Mouse (Mus musculus) liver, adult (tissue): ENCODE measurements around the gene Cpt1a.

Experiments used
- GATA4 ChIP-seq: IDR thresholded peaks from 2 replicates; pipeline ENCODE4 v1.6.1; 2014; ENCODE audit warnings: mild to moderate bottlenecking, low read length; ENCODE audit not compliant: insufficient replicate concordance

Cpt1a gene

DNA sequence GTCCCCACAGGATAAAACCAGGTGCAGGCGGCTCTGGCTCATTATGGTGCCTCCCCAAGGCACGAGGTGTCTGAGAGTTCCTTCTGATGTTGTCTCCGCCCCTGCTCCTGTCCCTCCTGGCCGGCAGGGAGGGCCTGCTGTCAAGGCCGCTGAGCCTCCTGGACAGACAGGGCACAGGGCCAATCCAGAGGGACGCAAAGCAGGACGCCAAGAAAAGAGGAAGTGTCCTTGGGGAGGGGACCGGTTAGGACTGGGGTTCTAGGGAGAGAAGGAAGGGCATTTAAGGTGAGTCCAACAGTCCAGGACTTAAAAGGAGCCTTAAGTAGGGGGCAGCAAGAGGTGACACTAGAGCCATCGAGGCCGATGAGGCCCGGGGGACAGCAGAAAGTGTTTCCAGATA is 517 bp upstream of the Cpt1a start:
- TF ChIP-seq GATA4: no peak

DNA sequence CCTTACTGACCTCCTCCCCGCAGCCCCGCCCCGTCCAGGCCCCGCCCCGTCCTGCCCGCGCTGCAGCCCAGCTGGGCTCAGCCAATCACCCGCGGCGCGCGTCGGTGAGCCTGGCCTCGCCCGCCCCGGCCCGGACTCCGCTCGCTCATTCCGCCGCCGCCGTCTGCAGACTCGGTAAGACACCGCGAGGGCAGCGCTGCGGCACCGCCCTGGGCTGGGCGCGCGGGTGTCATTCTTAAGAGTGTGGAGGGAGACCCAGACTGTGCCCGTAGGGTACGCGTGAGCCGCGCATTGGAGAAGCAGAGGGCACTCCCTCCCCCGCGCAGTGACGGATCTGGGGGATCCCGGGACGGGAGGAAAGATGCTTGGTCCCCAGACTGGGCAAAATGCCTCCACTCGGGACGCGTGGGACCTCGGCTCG is 1.1 kb downstream of the Cpt1a start:
- TF ChIP-seq GATA4: no peak

DNA sequence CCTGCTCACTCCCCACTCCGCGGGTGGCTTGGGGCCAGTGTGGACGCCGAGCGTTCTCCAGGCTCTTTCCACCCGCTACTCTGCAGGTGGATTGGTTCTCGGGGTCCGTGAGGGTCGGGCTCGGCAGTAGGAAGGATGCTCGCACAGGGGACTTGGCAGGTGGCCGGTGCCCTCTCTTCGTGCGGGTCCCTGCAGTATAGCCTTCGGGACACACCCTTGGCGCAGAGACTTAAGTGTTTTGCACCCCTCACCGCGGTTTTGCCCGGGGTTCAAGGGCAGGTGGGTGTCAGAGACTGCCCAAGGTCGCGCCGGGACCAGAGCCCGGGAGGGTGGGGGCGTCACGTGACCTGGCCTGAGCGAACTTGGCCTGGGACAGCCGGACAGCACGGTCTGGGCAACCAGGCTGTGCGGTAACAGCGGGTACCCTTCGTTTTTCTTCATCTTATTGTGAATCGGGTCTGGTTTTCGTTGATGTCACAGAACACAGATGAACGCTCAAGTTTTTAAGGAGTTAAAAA is 1.7 kb downstream of the Cpt1a start:
- no peak for TF ChIP-seq GATA4

DNA sequence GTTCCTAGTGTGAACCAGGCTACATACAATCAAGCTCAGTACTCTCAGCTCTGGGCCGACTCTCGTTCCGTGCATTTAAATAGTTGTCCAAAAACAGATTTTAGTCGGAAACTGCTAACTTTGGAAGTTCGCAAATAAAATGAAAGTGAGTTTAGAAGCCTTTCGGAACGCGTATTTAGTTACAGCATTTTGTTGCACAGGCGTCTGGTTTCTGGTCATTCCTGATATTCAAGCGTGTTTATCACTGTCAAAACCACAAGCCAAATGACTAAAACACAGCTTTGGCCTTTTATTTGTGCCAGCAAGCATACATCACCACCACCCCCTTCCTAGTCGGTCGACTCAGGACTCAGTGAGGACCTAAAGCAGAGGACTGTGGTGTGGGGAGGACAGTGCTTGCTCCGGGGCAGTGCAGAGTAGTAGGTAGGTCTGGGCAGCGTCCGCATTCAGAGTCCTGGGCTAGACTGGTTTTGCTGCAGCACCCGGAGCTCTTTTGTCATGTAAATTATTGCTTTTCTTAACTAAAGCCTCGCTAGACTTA is 2.2 kb downstream of the Cpt1a start:
- TF ChIP-seq GATA4: no peak

DNA sequence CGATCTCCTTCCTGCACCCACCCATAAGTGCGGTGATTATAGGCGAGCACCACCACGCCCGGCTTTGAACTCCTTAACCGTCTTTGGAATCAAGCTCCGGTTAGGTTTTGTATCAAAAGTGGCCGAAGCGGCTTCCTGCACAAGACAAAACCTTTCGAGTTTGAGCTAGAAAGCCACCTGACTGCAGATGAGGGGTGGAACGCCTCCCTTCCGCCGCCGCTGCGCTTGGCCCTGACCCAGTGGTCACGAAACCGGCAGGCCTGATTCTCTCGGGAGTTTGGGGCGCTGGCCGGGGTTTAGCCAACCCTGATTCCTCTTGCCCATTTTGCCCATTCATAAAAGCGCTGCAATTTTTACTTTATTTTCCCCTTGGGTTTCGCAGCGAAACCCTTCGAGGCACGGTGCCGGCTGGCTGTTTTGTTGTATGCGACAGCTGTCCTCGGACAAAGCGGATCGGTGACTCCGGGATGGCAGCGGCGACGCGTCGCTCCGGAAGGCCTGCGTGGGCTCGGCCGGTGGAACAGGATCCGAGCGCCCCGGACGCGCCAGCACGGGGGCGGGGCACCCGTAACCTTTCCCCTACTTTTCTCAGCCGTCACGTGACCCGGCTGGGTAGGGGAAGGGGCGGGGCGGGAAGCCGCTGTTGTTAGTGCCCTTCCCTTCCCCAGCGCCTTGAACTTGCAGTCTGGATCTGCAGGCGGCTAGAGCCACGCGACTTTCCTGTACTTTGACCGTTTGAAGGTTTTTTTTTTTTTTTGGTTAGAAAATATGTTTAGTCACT is 3.0 kb downstream of the Cpt1a start:
- no peak; the same call in 1 of the 2 replicates for TF ChIP-seq GATA4

DNA sequence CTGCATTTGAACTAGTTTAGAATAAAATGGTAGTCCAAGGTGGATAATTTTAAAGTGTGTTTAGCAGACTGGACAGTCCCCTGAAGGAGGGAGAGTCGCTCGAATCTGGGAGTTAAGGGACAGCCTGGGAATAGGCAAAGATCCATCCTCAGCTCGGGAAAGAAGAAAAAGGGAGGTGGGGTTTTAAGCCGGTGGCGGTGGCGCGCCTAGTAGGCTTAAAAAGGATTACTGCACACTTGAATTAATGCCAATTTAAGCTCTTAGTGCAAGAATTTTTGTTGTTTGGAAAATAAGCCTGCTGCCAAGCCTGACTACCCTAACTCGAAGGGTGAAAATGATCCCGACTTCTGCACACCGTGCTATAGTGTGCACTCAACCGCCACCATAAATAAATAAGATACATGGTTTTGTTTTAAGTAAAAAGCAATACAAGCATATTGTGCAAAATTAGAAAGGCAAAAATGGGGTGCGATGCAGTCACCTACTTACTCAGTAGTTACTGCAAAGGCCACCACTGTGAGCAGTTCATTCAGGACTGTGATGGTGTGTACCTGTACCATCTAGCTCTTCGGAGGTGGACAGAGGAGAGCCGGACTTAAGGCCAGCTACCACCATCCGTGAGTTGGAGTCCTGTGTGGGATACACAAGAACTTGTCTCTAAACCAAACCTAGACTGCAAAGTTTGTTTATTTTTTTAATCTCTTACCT is 3.8 kb downstream of the Cpt1a start:
- TF ChIP-seq GATA4: no peak

DNA sequence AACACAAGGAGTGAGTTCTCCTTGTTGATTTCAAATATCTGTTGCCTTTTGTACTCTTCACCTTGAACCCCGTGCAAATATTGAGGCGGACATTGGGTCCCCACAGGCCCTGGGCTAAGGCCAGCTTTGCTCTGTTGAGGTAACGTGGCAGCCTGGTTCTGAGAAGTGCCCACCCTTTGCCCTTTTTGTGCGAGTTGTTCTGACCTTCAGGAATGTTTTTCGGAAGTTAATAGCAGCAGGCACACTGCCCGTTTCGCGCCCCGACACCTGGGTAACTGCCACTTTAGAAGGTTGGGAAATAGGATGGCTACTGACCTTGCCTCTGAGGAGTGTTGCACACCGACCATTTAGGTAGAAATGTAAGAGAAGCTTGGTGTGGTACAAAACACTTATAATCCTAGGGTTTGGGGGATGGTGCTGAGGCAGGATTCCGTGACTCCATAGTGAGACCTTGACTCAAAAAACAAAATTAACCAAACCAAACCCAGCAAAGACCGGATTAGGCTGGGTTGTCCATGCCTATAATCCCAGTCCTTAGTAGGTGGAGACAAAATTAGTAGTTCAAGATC is 4.4 kb downstream of the Cpt1a start:
- TF ChIP-seq GATA4: no peak

DNA sequence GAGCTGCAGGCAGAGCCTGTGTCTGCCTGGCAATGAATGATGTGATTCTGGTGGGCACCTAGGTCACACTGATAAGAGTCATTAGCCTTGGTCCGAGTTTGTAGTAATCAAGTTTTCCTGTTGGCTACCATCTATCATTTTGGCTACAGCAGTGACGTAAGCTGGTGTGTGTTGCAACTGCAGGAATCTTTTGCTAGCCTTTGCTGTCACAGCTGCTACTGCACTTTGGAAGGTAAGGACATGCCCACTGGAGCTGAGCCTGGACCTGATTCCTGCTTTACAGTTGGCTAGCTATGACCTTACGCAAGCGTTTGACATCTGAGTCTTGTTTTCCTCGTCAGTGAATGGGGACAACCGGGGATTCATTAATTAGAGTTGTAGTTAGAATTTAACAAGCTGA is 11.1 kb downstream of the Cpt1a start:
- peak; percentile 96 for TF ChIP-seq GATA4

DNA sequence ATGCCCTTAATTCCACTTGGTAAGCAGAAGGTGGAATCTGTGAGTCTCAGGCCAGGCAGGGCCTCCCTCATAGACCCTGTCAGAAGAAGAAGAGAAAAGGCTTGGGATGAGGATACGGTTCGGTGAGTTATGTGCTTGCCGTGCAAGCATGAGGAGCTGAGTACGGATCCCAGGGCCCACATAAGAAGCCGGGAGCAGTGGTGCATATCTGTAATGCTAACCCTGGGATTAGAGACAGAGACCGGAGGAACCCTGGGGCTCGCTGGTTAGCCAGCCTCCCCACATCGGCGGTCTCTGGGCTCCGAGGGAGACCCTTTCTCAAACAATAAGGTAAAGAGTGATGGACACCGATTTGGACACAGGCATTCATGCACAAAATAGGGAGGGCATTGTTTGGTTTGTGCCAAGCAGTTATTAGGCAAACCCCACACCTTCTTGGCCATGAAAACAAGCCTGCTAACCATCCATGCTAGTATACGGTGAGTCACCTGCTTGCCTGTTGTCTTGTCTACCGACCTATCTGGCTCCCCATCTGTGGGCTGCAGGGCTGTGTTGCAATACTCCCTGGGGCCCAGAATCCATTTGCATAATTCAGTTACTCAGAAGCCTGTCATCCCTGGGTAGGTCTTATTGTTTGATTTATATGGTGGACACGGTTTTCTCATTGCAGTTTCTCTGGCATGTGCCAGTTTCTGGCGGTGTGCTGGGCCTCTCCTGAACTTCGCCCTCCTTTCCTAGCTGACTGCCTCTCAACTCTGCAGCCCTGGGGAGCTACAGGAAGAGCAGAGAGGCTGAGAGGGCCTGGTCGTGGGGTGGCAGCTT is 11.8 kb downstream of the Cpt1a start:
- TF ChIP-seq GATA4: peak; percentile 48; the same call in 1 of the 2 replicates

DNA sequence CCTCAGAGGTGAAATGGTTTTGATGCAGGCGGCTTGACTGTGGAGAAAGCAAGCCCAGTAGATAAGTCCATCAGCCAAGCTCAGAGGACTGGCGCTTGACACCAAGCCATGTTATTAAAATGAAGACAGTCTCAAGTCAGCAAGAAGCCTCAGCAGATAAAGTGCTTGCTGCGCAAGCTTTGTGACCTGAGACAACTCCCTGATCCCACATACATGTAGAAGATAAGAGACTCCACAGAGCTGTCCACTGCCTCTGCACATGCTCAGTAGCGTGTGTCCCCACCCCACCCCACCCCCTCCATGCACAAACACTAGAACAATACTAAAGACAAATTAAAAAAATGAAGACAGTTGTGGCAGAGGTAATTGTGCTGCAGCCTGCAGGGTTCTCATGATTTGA is 12.4 kb downstream of the Cpt1a start:
- no peak for TF ChIP-seq GATA4

DNA sequence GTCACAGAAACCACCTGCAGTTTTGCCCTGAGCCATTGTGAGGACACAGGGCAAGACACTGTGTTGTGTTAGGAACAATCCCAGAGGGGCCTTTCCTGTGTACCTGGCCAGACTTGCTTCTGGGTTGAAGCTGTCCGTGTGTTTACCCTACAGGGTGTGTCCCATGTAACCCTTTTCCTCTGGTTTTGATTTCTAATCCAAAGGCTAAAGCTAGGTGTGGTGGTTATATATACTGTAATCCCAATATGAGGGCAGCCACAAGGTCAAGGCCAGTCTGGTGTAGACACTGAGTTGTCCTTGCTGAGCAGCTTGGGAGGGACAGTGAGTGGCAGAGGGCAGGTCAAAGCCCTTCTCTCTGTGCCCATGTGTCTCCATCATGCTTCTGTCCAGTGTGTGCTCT is 13.8 kb downstream of the Cpt1a start:
- TF ChIP-seq GATA4: no peak

DNA sequence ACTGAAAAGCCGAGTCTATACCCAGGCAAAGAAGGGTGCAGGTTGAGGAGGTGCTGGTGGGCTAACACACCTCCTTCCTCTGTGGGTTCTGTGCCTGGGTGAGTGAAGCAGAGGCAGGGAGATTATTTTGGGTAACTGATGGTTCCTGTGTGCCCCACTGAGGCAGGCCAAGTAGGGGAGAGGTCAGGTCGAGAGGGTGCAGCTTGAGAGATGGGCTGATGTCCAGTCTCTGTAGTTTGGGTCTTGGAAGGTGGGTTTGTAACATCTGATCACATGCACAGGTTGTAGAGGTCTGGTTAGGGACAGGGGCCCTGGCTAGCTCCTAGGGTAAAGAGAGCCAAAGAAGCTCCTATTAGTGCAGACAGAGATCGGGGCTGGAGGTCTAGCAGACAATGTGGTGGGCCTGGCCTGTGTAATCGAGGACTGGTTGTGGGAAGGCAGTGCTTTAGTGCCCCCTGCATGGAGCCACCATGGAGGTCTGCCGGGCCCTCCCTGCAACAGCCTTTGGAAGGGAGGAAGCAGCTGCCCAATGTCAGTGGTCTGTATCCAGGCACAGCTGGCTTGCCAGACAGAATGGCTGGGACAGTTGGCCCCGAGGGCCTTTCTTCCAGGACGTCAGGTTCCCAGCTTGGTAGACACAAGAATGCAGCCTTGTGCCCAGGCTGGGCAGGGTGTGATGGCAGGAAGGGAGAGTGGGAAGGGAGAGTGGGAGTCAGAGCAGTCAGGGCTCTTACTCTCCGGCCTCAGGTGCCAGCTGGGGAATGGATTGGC is 14.5 kb downstream of the Cpt1a start:
- peak; percentile 29; the same call in 1 of the 2 replicates for TF ChIP-seq GATA4

DNA sequence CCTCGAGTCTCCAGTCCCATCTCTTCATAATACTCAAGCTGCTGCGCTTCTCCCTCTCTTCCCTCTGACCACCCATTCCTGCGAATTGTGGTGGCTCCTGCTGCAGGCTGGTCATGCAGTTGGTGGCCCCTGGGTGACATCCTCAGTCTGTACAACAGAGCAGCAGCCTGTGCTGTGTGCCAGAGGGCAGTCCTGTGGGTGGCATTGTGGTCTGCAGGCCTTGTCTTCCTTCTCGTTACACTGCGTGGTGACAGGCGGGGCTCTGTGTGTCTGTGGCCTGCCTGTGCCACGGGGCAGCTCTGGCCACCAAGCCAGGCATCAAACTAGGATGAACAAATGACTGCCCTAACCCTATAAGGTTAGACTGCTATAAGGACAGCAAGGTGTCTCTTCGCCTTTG is 17.1 kb downstream of the Cpt1a start:
- TF ChIP-seq GATA4: no peak

DNA sequence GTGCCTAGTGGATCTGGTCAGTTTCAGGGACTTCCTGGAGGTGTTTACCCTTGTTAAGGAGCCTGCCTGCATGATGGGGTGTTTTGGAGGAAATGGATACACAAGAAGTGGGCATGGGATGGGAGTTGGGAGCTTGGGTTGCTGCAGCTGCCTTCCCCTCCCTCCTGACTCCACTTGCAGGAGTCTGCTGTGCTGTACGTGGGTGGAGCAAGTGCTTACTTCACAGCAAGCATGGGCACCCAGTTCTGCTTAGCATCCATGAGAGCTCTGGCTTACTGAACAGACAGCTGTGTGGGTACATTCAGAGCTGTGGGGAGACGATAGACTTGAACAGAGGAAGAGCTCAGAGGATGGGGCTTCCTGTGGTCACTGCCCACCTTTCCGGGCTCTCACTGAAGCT is 18.9 kb downstream of the Cpt1a start:
- TF ChIP-seq GATA4: no peak
